Mouse (Mus musculus) ES-E14 (cell line): ENCODE measurements around the gene Pnmal2. TPM values are rescaled to one million over a fixed set of nuclear protein-coding genes. Genes with fewer than 3 reads are reported as not detected.

ENCODE experiments used
- DNase-seq: peaks from one replicate; pipeline ENCODE4 v3.0.0-alpha.2; 2013; ENCODE audit warnings: low read depth, low spot score
- H3K27ac ChIP-seq: 2 replicates; pipeline ENCODE4 v1.5.1; 2012; ENCODE audit warnings: low read depth, mild to moderate bottlenecking, low read length, moderate library complexity, mixed read lengths; ENCODE audit not compliant: poor library complexity, insufficient read depth, severe bottlenecking
- H3K36me3 ChIP-seq: 2 replicates; pipeline ENCODE4 v1.6.1; 2012; ENCODE audit warnings: mild to moderate bottlenecking, low read length, moderate library complexity, mixed read lengths; ENCODE audit not compliant: control insufficient read depth, poor library complexity, insufficient read depth, severe bottlenecking
- H3K4me1 ChIP-seq, 2 experiments: fragments of 150-350 bp in 1 of 2; sonication (generic) in 1 of 2; 2 replicates each; pipeline ENCODE4 v1.6.1; 2012; ENCODE audit warnings: low read length in 2 of 2, mild to moderate bottlenecking in 1 of 2, mixed read lengths in 1 of 2; ENCODE audit not compliant: control insufficient read depth in 2 of 2, insufficient read depth in 2 of 2, poor library complexity in 1 of 2
- H3K4me3 ChIP-seq, 2 experiments: fragments of 150-350 bp in 1 of 2; sonication (generic) in 1 of 2; 2 replicates each; pipeline ENCODE4 v1.5.1; 2012; ENCODE audit warnings: low read length in 2 of 2, low read depth in 1 of 2, mild to moderate bottlenecking in 1 of 2, mixed read lengths in 1 of 2; ENCODE audit not compliant: insufficient read depth in 1 of 2, poor library complexity in 1 of 2, severe bottlenecking in 1 of 2
- H3K9ac ChIP-seq: 2 replicates; pipeline ENCODE4 v1.6.1; 2012; ENCODE audit warnings: low read depth, mild to moderate bottlenecking, low read length, mixed read lengths; ENCODE audit not compliant: poor library complexity, insufficient read depth, severe bottlenecking
- H3K9me3 ChIP-seq: fragments of 150-350 bp; sonication (generic); 2 replicates; pipeline ENCODE4 v1.6.1; 2012; ENCODE audit warnings: low read depth, mild to moderate bottlenecking, low read length; ENCODE audit not compliant: control insufficient read depth, insufficient read depth
- CHD2 ChIP-seq: IDR thresholded peaks from 2 replicates; pipeline ENCODE4 v1.6.1; 2014; ENCODE audit warnings: mild to moderate bottlenecking, low read depth, low read length, inconsistent platforms
- HCFC1 ChIP-seq: IDR thresholded peaks from 2 replicates; pipeline ENCODE4 v1.6.1; 2012; ENCODE audit warnings: low read length, inconsistent platforms, borderline replicate concordance; ENCODE audit not compliant: insufficient read depth
- MAFK ChIP-seq: IDR thresholded peaks from 2 replicates; pipeline ENCODE4 v1.6.1; 2014; ENCODE audit warnings: mild to moderate bottlenecking, low read depth, low read length, inconsistent platforms; ENCODE audit not compliant: insufficient read depth
- ZC3H11A ChIP-seq: IDR thresholded peaks from 2 replicates; pipeline ENCODE4 v1.6.1; 2012; ENCODE audit warnings: low read depth, mild to moderate bottlenecking, inconsistent platforms, low read length, borderline replicate concordance
- ZNF384 ChIP-seq: IDR thresholded peaks from 2 replicates; pipeline ENCODE4 v1.6.1; 2012; ENCODE audit warnings: low read depth, low read length, inconsistent platforms
- in situ Hi-C, 2 experiments: fragments of 600-800 bp; cut with MboI; formaldehyde crosslinking; loops; one replicate each; pipeline ENCODE4 v1.15.1; 2025; ENCODE audit warnings: low sequenced_read_pairs in 2 of 2, inconsistent platforms in 1 of 2; ENCODE audit not compliant: unreplicated experiment in 2 of 2
- total RNA-seq: library from RNA; depleted of rRNA; stranded (reverse); fragments of 300-350 nt; gene quantifications from 2 replicates; pipeline ENCODE4 v1.2.3, GENCODE M21; 2012

Gene Pnmal2
- total RNA-seq, 1 experiment = 0.71 TPM

DNA sequence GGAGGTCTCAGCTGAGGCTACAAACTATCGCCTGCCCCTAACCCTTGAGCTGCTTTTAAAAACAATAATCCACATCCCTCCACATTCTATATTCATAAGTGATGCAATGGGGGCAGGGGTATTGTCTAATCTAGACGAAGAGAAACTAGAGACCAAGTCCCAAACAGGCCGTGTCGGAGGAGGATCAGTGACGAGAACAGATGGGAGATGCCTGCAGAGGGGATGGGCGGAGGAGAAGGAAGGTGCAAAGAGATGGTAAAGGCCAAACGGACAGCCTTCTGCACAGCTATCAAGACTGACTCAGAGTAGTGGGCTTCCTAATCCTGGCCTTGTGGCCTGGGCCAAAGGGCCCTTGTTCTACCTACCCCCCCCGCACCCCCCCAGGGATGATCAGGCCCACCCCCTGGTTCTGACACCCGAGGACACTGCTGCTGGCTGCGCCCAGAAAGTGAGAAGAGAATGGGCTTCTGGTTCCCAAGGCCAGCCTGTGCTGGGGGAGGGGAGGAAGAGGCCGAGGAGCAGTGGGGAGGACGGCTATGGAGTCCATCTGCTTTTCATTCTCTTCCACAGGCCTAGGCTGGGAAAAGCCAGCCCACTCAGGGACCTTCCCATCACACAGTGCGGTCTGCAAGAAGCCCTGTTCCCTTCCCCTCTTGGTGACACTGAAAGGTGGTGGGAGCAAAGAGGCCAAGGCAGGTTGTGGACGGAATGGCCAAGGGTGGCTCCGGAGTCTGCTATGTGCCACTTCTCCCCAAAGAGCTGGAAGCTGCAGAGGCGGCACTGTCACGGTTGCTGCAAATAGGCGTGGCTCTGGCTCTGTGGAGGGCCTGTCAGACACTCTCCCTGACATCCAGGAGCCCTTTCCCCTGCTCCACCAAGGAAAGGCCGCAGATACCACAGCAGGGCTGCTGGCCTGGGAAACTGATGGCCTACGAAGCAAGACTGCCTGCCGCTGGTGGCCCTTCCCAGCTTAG lies 23.4 kb upstream of the Pnmal2 start:
- no peak for DNase-seq
- Histone ChIP-seq H3K9ac (no peak overlapping the region), H3K36me3 (peaks cover 44% of the 10 kb centered on the region), H3K4me3 (no peak overlapping the region), H3K27ac (no peak overlapping the region), H3K4me1 (peaks cover 0 to 32% of the 10 kb centered on the region in 2 experiments; a peak in 1 of 4 replicates), H3K9me3 (no peaks in the 10 kb centered on the region)
- TF ChIP-seq ZC3H11A = no peak
- in situ Hi-C loops = loop anchor here in 1 of 2 experiments (25.0 kb wide), 1 partner anchor 109 kb away; the partner anchor contains the start of genes Fkrp and Strn4

DNA sequence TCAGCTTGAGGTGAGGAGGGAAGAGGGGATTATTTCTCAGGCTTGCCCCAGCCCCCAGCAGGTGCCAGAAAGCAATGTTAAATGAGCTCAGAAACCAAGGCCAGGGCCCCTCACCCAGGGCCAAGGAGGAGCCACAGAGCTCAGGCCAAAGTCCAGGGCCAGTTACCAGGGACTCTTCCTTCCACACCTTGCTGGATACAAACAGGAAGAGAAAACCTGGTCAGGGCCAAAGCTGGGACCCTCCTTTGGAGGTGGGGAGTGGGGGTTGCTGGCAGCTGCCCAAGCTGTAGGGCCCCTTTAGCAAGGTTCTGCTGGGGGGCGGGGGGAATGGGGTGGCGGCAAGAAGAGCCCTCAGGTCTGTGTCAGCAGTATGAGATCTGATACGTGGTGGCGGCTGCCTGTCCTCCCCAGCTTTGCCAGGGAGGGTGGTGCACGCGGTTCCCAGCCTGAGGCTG lies 22.6 kb upstream of the Pnmal2 start:
- no peak for DNase-seq
- H3K4me3 ChIP-seq = no peak overlapping the region
- H3K4me1 ChIP-seq = peaks cover 0 to 28% of the 10 kb centered on the region in 2 experiments; a peak in 1 of 4 replicates
- H3K9me3 ChIP-seq = no peaks in the 10 kb centered on the region
- TF ChIP-seq MAFK = no peak
- TF ChIP-seq ZC3H11A = no peak
- no peak for TF ChIP-seq ZNF384
- TF ChIP-seq HCFC1 = no peak
- no peak for TF ChIP-seq CHD2
- in situ Hi-C loops = loop anchor here in 1 of 2 experiments (25.0 kb wide), 1 partner anchor 110 kb away; the partner anchor contains the start of genes Fkrp and Strn4
- H3K27ac ChIP-seq = no peak overlapping the region
- no peak overlapping the region for H3K9ac ChIP-seq
- peaks cover 36% of the 10 kb centered on the region for H3K36me3 ChIP-seq

DNA sequence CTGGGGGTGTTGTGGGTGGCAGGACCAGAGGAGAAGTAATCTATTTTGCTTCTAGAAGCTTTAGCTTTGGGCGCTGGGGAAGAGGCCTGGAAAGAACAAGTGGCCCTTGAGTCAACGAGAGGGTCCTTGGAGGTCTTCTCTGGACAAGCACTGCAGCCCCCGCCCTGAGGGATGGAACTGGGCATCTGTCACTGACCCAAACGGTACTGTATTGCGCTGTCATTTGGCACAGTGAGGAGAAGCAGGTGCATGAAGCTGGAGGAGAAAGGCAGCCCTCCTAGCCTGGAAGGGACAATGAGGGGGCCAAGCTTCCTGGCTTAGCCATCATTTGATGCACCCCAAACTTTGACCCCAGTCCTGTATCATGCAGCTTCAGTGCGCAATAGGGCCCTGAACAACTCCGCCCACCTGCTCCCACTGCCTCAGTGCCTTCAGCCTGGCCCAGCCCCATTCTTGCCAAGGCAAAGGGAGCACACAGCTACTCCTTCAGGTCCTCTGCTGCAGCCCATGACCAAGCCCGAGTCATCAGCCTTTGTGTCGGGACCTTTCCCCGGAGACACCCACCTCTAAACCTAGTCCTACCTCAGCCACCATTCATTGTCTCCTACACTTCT lies 22.0 kb upstream of the Pnmal2 start:
- H3K36me3 ChIP-seq = peaks cover 31% of the 10 kb centered on the region
- no peak overlapping the region for H3K27ac ChIP-seq
- peaks cover 0 to 26% of the 10 kb centered on the region in 2 experiments; a peak in 1 of 4 replicates for H3K4me1 ChIP-seq
- in situ Hi-C loops = loop anchor here in 1 of 2 experiments (25.0 kb wide), 1 partner anchor 110 kb away; the partner anchor contains the start of genes Fkrp and Strn4
- no peak for TF ChIP-seq ZNF384
- no peak for TF ChIP-seq MAFK
- TF ChIP-seq HCFC1 = no peak
- TF ChIP-seq CHD2 = no peak
- TF ChIP-seq ZC3H11A = no peak
- no peak for DNase-seq
- no peak overlapping the region for H3K9ac ChIP-seq
- no peaks in the 10 kb centered on the region for H3K9me3 ChIP-seq
- H3K4me3 ChIP-seq = peak overlapping the region; percentile 87 to 91

DNA sequence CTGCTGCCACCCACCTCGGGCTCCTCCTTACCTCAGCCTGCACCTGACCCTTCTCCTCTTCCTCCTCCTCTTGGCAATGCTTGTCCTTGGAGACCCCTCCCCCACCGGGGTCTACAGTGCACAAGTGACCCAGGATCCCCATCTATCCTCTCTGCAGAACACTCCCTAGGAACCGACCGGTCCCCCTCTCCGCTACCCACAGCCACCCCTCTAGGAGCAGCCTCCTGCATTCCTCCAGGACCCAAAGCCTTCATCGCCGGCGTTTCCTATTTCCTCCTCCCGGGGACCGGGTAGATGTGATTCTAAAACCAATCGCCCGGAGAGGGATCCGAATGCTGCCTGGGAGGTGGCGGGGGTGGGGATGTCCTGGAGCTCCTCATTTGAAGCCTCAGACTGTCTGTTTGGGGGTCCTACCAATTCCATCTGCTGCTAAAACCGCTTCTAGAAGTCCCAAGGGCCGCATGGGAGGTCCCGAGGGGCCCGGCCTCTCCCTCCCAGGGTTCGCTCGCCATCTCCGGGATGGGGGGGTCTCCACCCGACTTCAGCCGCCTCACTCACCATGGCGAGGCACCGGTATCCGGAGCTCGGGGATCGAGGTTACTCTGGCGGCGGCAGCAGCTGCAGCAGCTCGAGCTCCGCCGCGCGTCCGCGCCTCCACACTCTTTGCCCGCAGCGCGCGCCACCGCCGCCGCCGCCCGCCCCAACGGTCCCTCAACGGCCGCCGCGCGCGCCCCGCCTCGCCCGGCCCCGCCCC lies 21.0 kb upstream of the Pnmal2 start:
- TF ChIP-seq ZNF384 = no peak
- TF ChIP-seq ZC3H11A = no peak
- no peak for TF ChIP-seq MAFK
- TF ChIP-seq CHD2 = no peak
- TF ChIP-seq HCFC1 = no peak
- in situ Hi-C loops = loop anchor here in 1 of 2 experiments (25.0 kb wide), 1 partner anchor 111 kb away; the partner anchor contains the start of genes Fkrp and Strn4
- no peak for DNase-seq

More for the DNA sequence above, 21.0 kb upstream of the Pnmal2 start:
- Histone ChIP-seq H3K9me3 (no peaks in the 10 kb centered on the region), H3K27ac (peak overlapping the region; percentile 84), H3K36me3 (peaks cover 21% of the 10 kb centered on the region), H3K4me3 (peak overlapping the region; percentile 87 to 91), H3K4me1 (peaks cover 0 to 24% of the 10 kb centered on the region in 2 experiments; a peak in 1 of 4 replicates), H3K9ac (peak overlapping the region; percentile 86)
